Mouse (Mus musculus) natural killer cell, adult 2 months (primary cell): Measurements from ENCODE around the gene Gm9936.
A peak's percentile ranks its signal among the peaks of the same experiment; 100 is the strongest.
"Not testable (repeated sequence)": the region's sequence is repeated elsewhere in the genome, so short reads cannot be mapped to it uniquely, and the experiment has no call there.

Experiments used
- DNase-seq, 2 experiments: peaks; one replicate each; pipeline ENCODE4 v3.0.0; 2022; ENCODE audit warnings: low spot score in 2 of 2

Gene Gm9936

GRCm38 (mm10) chr5:114840481-114840880 lies 18.0 kb downstream of the Gm9936 start:
- not testable (repeated sequence) for DNase-seq

GRCm38 (mm10) chr5:114836886-114837285 lies 21.6 kb downstream of the Gm9936 start:
- DNase-seq: no peak

- DNase-seq: no peak
Measured at GRCm38 (mm10) chr5:114829740-114830139, 28.7 kb downstream of the Gm9936 start.

DNA sequence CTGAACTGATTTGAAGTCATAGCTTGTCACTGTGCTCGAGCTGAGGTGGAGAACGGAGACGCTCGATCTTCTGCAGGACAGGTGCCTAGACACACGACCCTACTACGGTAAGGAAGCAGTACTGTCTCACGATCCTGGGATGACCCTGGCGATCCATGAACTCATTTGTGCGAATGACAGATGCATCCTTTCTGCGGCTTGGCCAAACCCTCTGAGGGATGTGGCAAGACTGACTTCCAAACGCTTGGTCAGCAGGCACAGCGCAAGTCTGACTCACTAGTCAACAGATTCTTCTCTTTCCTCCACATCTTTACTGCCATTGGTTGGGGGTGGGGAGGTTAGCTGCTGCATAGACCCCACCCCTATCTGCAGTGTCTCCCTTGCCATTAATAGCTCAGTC lies 31.1 kb downstream of the Gm9936 start:
- no peak for DNase-seq

GRCm38 (mm10) chr5:114825978-114826691 lies 32.3 kb downstream of the Gm9936 start:
- DNase-seq: peak; percentile 75 to 87

- DNase-seq: peak; percentile 56 to 63
Measured at GRCm38 (mm10) chr5:114824197-114824596, 34.3 kb downstream of the Gm9936 start.

GRCm38 (mm10) chr5:114822796-114823688 lies 35.4 kb downstream of the Gm9936 start, which contains the start of gene 1500011B03Rik:
TSS of gene 1500011B03Rik (minus strand) at chr5:114823468.
- peak; percentile 41 to 56 for DNase-seq

DNA sequence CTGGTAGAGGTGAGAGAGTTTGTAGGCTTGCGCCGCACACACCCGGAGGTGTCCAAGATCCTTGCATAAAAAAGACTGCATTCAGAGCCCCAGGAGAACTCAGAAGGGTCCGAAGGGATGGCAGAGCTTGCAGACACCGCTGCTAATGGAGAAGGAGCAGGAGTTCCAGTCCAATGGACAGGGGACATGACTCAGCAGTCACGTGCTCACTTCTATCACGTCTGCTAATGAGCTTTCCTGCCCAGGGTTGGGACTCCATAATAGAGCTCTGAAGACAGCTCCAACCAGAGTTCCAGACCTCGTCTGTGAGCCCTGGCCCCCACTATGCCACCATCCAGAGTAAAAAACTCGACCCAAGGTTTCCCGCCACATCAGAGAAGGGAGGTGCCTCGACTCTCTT lies 40.4 kb downstream of the Gm9936 start:
- no peak for DNase-seq

- no peak for DNase-seq
Measured at GRCm38 (mm10) chr5:114816599-114816998, 41.9 kb downstream of the Gm9936 start.

GRCm38 (mm10) chr5:114813525-114814181 lies 44.8 kb downstream of the Gm9936 start:
- DNase-seq: peak; percentile 71 to 80

DNA sequence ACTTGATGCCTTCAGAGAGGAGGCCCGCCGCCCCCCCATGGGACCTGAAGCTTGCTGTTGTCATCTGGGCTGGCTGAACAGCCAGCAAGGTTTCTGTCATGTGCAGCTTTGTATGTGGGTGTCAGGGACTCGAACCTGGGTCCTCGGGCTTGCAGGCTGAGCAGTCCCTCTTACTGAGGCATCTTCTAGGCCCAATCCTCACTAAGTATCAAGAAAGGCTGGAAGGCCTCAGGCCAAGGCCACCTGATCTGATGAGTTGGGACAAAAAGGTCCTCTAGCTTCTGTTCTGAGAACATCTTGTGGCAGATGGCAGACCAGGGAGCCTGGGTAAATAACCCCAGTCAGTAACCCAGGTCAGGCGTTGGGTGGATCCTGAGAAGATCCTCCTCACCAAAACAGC lies 48.7 kb downstream of the Gm9936 start:
- no peak for DNase-seq

- no peak for DNase-seq
Measured at GRCm38 (mm10) chr5:114809181-114809756, 49.2 kb downstream of the Gm9936 start.

DNA sequence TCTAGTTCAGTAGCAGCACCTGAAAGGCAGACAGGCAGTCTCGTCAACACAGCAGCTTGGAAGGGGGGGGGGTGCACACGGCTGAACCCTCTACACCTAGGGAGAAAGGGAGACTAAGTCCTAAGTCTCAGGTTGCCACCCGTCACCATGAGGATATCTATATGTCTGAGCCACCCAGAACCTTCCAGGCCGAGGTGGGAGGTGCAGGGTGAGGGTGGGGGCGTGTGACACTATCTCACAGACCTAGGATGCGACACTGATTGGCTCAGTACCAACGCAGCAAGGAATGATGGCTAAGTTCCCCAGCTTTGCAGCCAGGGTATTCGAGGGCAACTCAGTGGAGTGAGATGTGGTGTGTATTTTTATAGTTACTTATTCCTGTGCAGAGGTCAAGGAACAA lies 50.1 kb downstream of the Gm9936 start:
- no peak for DNase-seq

DNA sequence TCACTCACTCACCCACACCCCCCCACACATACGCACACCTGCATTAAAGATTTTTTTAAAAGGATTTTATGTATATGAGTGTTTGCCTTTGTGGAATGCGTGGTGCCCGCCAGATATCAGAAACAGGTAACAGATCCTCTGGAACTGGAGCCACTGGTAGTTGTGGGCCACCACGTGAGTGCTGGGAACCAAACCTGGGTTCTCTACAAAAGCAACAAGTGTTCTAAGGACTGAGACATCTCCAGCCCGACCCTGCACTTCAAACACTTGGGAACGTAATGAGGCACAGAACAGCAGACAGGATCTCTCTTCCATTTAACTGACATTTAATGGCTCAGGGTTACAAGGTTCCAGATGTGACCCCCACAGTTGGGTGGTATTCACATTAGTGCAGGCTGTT lies 50.6 kb downstream of the Gm9936 start:
- no peak for DNase-seq

DNA sequence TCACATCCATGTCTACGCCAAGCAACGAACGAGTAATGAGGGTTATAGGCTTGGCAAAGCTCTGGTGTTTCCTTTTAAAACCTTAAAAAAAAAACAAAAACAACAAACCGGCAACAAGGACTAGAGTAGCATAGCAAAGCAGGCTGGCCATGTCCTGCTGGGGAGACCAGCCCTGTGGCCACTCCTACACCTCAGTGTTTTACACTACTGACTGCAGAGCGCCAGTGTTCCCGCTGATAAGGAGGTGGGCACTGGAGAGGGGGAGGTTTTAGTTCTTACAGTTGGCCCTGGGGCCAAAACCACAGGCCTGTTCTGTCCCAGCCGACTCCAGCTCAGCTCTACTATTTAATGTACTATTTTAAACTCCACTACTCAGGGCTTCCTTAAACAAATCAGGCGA lies 51.0 kb downstream of the Gm9936 start:
- no peak for DNase-seq

GRCm38 (mm10) chr5:114807063-114807462 lies 51.4 kb downstream of the Gm9936 start:
- DNase-seq: no peak

- DNase-seq: no peak
Measured at GRCm38 (mm10) chr5:114806636-114807035, 51.8 kb downstream of the Gm9936 start.
